Mouse (Mus musculus): Measurements from ENCODE around the gene March8.

March8 gene

DNA sequence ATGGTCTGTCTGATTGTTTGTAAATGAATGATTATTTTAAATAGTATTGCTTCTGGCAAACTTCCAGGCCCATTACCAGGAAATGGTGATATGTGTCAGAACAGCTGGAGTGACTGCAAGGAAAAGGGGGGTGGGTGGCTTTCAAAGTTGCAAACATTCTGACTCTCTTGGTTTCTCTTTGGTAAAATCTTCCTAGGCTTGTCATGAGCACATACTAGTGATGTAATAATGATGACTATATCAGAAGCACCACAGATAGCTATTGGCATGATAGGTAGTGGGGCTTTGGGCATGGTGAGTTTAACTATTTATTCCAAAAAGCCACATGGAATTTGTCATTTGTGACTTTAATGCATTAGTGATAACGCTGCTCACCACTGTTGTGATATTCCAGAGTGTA is 36.3 kb downstream of the March8 start:
- DNase-seq: no peak

DNA sequence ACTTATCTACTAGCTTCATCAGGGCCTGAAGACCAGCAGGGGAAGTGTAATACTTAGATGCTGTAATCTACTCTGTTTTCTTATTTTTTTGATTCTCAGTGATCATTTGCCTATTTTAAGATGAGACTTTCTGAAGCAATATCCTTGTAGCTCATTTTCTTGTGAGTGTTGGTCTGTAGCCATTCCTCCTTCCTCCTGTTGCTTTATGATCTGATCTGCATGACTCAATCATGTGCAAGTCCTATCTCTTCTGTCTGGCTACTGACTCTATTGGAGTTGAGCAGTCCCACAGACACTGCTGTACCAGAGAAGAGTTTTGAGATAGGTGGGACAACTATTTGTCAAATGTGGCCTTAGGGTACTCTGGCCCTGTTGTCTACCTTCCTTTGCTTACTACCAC is 36.8 kb downstream of the March8 start:
- DNase-seq: no peak

DNA sequence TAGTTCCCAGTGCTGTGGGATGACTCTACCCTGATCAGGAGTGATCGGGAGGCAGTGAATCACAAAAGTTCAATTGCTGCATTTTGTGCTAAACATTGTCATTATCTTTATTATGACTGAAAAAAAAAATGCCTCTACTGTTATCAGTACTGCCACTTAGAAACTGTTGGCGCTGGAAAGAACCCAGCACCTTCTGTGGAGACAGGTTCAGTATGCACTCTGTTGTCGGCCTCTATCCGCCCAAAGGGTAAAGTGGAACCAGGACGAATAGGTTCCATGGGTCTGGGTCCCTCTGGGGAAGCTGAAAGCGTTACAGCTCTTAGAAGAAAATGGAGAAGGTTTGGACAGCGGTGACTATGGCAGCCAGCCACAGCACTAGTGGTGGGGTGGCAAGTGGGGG is 41.1 kb downstream of the March8 start:
- DNase-seq: no peak

DNA sequence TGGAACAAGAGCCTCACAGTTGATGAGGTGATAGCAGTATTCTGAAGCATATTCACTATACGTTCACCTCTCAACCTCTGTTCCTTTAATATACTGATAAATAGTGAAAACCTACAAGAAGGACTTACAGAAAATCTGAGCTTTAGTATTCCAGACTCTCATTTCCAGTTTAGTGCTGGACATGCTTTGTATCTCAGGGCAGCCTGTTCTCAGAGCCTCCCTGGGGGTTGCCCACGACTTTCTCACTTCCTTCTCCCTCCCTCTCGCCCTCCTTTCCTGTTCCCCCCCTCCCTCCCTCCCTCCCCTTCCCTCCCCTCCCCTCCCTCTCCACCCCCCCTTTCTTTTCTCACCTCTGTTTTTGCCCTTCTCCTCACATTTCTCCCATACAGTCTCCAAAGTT is 42.3 kb downstream of the March8 start:
- no peak for DNase-seq

DNA sequence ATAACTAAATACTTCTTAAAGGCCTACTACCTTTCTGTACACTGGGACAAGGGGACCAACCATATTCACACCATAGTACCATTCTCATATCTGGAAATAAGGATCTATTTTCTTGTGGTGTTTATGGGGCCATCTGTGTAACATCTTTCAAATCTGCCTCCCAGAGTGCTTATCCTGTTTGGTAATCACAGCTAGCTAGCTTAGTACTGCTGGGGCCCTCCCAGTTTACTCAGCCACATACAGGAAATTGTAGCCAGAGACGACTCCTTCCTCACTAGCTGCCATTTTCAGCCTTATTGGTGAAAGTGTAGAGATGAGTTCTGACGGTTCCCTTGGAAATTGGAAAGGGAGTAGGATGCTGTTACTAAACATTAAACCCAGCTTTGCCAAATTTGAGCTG is 43.8 kb downstream of the March8 start:
- DNase-seq: no peak

DNA sequence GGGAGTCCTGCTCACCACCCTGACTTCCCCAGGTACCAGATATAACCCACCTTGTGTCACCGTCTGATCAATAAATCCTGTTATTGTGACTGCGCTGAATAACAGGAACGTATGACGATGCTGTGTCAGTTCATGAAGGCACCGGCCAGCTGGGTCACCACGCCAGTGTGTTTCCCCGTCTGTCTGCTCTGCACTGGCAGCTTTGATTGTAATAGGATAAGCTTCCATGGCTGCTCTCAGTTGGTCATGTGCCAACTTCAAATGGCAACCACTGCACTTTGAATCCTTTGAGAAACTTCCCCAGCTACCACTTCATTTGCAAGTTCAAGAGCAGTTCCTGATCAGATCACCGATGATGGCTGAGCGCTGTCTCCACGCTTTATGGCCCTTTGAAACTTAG is 45.8 kb downstream of the March8 start:
- peak; percentile 21 for DNase-seq

DNA sequence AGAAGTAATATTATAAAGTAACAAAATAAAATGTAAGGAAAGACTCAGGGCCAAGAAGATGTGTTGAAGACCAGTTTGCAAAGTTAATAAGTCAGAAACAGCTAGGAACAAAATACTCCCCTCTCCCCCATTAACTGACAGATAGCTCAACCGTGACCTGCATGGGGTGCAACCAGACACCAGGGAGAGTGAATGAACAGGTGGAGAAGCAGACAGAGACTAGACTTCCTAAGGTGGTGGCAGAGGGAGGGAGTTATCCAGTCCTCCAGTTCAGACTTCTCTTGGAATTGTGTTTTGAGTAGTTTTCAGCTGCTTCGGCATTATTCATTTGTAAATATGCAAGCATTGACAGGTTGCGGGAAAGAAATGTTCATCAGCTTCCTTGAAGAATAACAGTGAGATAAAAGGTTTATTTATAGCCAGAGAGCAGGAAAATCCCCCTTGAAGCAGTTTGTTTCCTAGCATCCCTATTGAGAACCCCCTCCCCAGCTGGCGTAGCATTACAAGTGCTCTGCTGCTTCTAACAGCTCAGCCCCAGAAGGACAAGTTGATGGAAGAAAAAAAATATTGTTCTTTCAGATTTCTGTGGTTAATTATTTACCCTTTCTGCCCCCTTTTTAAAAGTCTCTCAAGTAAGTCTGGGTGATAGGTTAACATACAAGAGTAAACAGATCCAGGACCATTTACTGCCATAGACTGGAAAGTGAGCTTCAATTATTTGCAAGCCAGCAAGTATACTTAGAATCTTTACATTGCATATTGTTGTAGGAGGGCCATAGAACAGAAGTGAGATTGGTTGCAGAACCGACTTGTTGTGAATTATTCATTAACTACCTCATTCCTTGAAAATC is 47.6 kb downstream of the March8 start:
- no peak for DNase-seq

DNA sequence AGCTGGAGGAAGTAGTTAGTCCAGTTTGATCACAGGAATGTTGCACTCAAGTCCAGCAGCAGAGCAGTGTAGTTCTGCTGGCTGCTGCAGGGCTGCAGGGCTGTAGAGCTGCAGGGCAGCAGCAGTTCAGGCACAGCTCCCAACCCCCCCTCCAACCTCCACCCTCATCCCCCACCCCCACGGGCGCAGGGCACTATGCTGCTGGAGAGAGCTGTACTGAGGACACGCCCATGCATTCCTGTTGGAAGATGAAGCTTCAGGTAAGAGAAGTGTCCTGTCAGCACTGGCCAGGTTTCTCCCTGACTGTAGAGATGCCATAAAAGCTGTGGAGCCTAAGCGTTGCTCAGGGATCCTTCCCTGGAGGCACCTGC is 48.2 kb downstream of the March8 start:
- DNase-seq: no peak

DNA sequence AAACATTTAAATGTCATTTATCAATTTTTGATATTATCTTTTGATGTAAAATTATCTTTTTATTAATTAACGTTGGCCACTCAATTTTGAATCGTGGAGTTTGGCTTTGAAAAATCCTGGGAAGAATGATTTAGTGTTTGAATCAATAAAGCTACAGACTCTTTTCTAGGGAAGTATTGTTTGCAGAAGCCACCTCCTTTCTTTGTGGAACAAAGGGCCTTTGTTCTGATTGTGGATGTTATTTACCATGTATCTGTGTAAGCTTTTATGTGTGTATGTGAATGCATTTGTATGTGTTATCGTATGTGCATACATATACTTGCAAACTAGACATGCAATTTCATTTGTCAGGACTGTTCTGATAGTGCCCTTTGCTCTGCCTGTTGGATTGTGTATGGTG is 48.7 kb downstream of the March8 start:
- DNase-seq: no peak

DNA sequence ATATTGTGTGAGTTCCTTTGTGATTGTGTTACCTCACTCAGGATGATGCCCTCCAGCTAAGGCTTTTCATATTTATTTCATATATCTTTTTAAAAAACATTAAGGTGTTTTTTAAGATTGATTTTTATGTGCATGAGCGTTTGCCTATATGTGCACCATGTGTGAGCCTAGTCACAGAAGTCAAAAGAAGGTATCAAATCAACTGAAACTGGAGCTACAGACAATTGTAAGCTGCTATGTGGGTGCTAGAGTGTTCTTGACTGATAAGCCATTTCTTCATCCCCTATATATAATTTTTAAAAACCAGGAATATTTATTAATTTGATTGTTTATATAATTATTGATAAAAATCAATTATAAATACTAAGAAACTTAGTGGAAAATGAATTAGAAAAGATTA is 50.2 kb downstream of the March8 start:
- DNase-seq: no peak

DNA sequence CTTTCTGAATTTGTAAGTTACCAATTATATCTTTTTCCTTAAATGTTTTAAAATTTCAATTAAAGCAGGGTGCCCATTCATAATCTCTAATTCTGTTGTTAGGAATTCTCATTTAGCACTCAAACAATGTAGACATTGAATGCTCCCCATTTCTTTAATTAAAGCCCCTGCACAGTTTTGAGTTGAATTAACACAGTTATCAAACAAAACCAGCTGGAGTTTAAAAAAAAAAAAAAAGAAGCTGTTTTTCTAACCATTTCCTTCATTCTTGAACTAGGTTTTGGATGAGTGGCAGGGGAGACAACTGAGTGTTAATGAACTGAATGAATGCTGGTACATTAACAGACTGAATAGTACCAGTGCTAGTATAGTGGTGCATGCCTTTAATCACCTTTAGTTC is 51.7 kb downstream of the March8 start:
- no peak for DNase-seq

DNA sequence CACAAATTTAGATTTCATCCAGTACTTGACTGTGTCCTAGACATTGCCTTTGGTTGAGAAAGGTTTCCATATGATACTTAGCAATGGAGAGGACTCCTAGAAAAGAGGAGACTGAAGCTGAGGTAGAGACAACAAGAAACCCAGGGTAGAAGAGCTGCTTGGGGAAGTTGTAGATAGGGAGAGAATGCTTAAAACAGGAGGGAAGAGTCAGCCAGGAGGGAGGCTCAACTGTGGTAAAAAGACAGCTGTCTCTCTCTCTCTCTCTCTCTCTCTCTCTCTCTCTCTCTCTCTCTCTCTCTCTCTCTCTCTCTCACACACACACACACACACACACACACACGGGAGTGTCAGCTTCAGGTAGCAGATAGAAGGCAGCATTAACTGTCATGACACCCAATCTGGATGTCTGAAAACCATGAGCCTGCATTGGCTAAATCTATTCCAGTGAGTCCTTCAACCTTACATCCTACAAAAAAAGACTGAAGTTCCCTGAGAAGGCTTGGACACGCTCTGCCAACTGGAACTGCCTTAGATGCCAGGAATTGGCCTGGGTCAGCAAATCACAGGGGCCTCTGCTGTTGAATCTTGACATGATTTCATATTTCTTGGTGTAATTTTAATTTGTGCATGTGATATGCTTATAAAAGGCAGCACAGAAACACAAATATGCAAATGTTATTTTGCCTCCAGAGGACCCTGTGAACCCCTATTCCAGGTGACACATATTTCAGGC is 57.3 kb downstream of the March8 start:
- DNase-seq: no peak

DNA sequence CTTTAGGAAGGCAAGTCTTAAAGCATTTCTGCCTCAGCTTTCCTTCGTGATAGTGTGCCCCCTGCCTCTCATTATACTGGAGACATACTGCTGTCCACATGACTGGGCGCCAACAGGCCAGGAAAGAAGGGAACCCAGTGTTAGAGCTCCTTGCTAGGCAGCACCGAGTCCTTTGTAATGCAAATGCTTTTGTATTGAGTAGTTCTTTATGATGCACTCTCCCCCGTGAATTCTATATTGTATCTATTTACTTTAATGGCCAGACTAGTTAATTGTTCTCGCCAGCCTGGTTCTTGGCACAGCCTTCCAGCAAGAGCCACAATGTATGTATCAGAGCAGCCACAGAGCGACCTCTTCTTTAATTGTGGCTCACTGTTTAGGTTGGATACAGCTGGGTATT is 59.8 kb downstream of the March8 start:
- no peak for DNase-seq

DNA sequence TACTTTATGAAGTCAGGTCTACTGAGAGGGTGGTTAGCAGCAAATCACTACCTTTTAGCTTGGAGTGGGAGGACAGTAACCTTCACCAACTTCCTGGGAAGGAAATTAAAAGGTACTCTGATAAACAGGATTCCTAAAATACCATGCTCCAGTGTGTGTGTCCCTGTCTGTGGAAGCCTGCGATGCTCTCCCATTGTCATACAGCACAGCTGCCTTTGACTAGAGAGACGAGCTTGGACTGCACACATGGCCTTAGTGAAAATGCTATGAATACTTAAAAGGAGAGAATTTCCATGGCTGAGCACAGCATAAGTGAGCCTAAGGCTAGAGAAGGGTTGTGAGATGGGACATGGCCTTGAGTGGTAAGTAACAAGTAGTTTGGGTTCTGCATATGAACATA is 60.3 kb downstream of the March8 start:
- DNase-seq: no peak

DNA sequence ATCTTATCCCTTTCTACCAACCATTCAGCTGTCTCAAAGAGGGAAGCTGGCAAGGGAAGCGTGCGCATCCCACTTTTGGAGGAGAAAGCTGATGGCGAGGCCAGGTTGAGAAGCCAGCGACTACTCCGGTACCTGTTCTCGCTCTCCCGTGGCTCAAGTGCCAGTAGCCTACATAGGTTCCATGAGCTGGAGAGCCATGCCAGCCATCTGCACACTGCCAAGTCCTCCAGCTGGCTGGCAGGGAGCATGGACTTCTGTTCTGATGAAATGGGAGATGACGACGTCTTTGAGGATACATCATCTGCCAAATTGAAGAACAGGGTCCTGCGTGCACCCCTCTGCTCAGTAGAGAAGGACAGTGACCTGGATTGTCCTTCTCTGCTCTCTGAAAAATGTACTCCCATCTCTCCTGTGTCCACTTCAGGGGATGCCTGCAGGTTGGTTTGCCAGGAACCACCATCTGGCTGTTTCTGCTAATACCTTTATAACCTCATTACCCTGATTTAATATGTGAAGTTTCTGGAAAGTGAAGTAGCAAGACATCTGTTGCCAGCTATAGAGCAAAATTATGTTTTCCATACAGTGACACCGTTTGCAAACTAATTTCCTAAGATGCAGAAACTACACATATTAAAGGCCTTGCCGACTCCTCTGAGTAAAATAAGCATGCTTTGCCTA is 64.1 kb downstream of the March8 start:
- no peak for DNase-seq

DNA sequence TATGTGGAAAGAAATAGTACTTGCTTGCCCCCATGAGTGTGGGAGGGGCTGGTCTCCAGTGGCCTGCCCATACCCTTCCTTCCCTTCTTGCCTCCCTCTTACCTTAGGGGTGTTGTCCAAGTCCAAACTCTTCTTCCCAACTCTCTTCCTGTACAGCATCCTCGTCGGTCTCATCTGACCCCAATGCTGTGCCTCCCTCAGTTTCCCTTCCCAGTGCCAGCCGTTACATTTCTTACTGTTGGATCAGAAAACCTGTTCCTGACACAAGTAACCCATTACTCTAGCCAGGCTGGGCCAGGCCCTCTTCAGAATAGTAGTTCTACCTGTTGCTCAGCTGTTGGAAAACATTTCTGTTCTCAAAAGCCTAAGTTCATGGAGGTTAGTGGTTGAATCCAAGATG is 64.6 kb downstream of the March8 start:
- no peak for DNase-seq

DNA sequence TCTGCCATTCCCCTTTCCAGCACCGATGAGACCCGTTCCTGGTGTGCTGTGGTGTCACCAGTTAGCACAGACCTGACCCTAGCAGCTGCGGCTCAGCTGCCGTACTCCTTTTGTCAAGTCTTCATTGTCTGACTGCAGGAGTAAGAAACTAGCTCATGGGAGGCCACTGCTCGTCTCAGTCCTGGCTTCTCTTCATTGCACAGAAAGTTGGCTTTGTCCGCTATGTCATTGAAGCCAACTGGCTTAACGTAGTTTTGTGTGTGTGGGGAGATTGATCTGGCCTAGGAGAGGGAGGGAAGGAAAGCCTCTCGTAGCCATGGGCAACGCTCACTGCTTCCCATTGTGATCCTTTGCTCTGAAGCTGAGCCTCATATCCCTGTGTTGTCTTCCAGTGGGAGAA is 67.4 kb downstream of the March8 start:
- no peak for DNase-seq

DNA sequence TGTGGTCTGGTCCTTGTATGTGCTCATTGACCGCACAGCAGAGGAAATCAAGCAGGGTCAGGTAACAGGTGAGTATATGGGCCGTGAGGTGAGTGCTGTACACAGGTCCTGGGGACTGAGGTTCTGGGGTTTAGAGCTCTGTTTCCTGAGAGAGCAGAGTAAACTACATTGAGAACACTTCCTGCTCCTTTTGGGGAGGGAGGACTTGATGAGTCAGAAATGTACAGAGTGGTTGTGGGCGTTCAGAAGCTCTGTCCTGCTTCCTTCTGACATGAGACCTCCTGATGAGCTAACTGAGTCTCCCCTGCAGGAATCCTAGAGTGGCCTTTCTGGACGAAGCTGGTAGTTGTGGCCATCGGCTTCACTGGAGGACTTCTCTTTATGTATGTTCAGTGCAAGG is 67.9 kb downstream of the March8 start:
- DNase-seq: no peak

DNA sequence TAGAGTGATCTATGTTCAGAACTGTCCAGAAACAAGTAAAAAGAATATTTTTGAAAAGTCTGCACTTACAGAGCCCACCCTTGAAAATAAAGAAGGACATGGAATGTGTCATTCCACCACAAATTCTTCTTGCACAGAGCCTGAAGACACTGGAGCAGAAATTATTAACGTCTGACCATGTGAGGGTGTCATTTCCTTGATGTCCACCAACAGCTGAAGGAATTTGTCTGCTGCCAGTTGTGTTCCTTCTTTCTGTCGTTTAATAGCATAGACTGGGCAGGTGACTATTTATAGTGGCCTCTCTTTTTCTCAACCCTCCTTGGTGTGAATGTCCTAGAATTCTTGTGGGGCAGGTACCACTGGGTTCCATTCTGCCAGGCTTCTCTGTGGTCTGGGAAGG is 68.3 kb downstream of the March8 start:
- DNase-seq: no peak

DNA sequence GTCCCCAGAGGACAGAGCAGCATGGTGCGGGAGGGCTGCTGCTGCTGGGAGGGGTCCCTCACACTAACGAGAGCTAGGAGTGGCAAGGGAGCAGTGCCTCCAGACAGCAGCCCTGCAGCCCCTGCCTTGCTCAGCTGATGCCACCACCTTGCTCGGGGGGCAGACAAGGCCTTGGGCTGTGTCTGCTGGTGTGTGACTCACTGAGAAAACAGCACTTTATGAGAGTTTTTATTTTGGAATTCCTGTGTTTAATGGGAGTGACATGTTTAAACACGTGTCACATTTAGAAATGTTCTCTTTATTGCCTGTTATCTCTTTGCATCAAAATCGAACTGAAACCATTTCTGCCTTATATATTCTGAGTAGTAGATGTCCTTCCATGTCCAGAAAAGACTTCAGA is 68.9 kb downstream of the March8 start:
- no peak for DNase-seq

DNA sequence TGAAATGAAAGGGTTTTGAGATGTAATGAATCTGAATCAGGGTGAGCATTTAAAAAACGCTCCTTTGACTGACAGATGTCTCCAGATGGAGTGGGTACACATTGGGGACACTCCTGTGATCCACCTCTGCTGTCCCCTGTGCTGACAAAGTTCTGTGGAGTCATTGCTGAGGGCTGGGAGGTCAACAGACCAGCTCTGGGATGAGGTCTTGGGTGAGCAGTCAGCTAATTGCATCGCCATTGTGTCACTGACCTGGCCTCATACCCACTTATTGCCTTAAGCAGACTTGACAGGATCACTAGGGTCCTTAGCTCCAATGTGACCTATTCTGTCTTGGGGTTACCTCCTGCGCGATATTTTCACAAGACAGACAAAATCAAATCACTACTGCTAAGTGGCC is 69.4 kb downstream of the March8 start:
- no peak for DNase-seq

DNA sequence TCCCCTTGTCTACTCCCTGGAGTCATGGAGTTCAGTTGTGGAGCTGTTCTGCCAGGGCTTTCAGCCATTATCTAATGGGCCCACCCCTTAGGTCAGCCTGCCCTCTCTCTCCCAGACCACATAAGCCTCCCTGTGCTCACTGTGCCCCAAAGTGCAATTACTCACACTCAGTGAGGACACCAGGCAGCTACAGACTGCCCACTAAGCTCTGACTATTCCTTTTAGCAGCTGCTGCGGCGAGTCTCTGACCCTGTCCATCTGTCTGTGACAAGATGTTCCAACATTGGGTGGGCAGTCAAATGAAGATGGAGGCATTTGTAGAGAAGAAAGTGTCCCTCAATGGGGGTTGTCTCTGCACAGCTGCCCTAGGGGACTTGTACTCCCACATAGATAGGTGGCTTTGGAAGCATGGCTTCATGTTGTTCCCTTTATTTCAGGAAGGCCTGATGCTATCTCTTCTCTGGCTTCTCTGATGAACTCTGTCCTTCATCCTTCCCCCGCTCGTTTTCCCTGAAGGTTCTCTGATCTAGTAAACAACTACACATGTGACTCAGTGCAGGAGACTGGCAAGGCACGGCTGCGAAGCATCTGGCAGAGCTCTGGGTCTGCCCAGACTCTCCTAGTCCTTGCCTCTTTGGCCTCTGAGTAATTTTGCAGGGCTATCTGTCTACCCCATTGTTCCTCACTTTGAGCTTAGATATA is 70.3 kb downstream of the March8 start:
- no peak for DNase-seq

DNA sequence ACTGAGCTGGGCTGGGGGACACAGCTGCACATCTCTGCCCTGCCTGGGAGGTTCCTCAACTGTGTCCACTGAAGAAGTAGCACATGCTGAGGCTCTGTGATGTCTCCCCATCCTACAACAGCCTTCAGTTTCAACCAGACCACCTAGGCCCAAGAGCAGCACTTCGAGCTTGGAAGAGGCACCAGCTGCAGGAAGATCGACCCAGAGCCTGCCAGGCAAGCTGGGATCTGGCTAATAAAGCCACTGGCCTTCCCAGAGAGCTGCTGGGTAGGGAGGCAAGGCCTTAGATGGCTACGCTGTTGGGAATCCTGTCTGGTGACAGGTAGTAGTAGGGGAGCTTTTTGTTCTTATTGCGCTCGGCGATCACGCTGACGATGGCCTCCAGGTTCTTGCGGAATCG is 72.6 kb downstream of the March8 start:
- DNase-seq: no peak

DNA sequence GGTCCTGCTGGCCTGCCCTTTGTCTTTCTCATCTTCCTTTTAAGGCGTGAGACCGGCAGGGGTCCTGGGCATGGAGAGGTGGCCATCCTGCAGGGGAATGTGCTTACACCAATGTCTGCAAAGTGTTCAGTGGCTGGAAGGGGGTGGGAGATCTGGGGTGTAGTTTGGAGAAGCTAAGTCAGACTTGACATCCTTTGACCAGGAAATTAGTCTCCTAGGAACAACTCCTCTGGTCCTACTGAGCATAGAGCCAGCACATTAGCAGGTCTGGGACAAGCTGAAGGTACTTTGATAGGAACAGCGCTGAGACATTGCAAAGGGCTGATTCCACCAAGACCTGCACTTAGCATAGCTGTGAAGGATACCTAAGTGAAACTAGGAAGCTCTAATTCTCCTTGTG is 73.9 kb downstream of the March8 start:
- no peak for DNase-seq

Data from lung, postnatal 10 days (tissue).